Mouse (Mus musculus) monocyte, adult 59 days (primary cell): ENCODE results near the gene Atpaf1. TPM values are rescaled to one million over a fixed set of nuclear protein-coding genes. Genes with fewer than 3 reads are reported as not detected.

Experiments
- total RNA-seq, 2 experiments: library from RNA; stranded (reverse); gene quantifications; one replicate each; pipeline ENCODE4 v1.2.4; 2023

Gene Atpaf1
- 10 to 100 TPM in 1 of 2 experiments, 1 to 10 TPM in 1; 6.2 to 10.2 TPM for total RNA-seq

DNA sequence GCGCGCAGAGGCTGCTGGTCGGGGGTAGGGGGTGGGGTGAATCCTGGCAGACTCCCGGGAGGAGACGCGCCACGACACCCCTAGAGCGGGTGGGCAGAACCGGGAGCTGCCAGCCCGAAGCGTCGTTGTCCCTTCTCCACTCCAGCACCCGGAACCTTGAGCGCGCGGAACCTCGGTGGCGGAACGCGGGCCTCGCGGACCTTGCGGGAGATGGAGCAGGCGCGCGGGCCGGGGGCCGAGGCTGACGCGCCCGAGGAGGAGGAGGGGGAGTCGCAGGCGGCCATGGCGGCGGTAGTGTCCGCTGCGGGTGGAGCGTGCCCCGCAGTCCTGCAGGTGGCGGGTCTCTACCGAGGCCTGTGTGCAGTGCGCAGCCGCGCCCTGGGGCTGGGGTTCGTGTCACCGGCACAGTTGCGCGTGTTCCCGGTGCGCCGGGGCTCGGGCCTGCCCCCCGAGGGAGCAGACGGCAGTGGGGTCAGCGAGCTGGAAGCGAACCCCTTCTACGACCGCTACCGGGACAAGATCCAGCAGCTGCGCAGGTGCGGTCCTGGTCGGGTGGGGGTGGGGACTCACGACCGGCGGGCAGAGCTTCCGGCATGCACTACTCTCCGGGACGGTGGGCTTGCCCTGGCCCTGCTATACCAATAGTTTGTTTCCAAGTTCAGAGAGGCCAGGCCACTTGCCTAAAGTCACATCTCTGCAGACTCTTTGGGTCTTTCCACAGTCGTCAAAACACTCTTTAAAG lies at the start of gene Atpaf1:
TSS of gene Atpaf1 (plus strand) at position 44 of the 742 bp plus-strand sequence.

DNA sequence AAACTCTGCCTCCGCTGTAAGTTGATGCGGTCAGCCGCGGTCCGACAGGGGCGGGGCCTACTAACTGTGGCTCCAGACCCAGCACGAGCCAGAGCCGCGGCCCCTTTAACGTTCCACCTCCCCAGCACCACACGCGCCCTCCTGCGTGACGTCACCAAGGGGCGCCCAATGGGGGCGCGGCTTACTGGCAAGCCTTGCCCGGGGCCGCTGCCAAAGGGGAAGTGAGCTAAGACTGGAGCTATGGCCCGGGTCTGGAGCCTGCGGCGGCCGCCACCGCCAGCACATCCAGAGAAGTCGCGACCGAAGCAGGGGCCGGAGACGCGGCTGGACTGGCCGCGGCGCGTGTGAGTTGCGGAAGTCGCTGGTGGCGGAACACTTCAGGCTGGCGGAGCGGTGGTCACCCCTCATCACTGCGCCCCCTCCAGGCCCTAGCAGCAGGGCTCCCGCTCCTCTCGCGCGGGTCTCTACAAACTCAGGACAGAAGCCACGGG lies 47.0 kb upstream of the Atpaf1 start, which contains the start of gene Efcab14:
TSS of gene Efcab14 (plus strand) at position 194 of the 491 bp plus-strand sequence.

DNA sequence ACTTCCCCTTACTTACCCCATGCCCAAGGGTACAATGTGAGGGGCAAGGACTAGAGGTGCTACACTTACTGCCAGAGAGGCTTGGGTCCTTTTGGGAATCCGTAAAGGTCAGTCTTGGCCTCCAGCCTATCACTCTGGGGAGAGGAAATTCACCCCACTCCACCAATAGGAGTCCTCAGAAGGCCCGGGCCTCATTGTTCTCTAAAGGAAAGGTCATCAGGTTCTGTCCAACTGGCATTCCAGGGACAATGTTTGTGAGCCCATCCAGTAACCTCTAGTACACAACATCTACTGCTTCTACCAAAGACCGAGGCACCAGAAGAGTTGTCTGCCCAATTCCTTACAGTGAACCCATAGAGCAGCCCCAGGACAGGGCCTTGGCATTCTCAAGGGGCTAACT lies 3.7 kb upstream of the Atpaf1 start, which contains the start of gene Tex38:
TSS of gene Tex38 (minus strand) at position 101 of the 400 bp plus-strand sequence.

DNA sequence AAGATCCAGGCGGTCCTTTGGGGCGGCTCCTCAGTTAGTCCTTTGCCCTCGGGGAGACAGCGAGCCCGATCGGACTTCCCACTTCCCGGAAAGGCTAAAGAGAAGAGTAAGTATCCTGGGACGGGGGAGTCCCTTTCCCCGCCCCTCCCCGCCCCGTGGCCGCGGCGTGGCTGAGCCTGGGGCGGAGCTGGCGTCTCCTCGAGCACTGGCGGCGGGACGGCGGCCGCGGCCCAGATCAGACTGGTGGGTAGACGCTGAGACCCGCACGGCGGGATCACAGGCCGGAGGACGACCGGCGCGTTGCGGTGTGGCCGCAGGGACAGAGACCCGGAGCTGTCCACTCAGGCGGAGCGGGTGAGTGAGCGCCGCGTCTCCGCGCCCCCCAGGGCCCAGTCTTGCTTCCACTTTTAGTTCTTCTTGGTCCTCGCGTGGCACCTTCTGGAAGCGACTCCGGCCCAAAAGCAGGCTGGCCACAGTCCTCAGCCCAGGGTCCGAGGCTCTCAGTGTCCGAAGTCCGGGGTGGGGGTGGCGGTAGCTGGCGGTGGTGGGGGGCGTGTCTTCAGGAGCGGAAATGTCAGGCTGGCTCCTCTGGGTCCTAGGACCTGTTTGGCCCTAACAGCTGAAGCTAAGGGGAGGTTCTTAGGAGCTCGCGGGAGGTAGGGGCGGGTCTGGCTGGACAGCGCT lies 43.4 kb downstream of the Atpaf1 start, which contains the start of gene Mob3c:
TSS of gene Mob3c (plus strand) at position 205 of the 684 bp plus-strand sequence.

DNA sequence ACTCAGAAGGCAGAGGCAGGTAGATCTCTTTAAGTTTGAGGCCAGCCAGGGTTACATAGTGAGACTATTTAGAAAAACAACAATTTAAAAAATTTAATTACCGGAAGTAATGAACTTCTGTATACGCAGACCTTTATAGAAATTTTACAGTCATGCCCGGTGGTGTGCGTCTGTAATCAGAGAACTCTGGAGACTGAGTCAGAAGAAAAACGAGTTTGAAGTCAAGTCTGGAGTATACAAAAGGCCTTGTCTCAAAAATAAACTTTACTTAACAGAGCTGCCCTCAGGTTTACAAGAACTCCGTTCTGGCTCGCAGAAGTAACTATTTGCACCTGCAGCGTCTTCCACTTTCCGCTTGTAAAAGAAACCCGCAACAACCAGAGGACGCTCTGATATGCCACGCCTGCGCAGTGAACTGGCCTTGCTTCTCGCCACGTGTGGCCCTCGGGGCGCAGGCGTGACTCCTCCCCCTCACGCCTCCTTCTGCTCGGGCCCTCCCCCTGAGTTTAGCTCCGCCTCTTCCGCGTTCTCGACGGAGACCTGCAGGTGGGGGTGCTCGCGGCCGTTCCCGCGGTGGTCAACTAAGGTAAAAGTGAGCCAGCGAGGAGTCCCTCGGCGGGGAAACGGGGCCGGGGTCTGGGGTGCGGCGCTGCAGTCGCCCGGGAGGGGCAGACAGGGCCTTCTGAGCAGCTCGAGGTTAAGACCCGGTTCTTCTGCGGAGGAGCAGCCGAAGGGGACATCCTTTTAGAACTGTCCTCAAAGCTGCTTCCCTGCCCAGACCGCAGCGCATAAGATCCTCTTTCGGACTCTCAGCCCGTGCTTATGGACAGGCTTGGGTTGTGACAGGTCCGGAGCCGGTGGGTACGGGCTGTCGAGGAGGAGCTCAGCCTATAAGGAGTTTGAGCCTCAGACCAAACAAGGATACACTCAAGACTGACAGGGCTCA lies 54.4 kb downstream of the Atpaf1 start, which contains the start of gene Mknk1:
TSS of gene Mknk1 (plus strand) at position 503 of the 946 bp plus-strand sequence.

Other genes starting within 250 kb of the Atpaf1 start
- gene Cyp4a31, start 221.2 kb upstream of the Atpaf1 start, total RNA-seq = not detected
- not detected for gene Cyp4a32, start 183.8 kb upstream of the Atpaf1 start, total RNA-seq
- not detected for gene Cyp4b1, start 137.1 kb upstream of the Atpaf1 start, total RNA-seq
- 10 to 100 TPM; 29.9 to 31.6 TPM for gene Efcab14, start 47.1 kb upstream of the Atpaf1 start, total RNA-seq
- not detected for gene Tex38, start 3.8 kb upstream of the Atpaf1 start, total RNA-seq
- gene Mob3c, start 43.3 kb downstream of the Atpaf1 start, total RNA-seq = 10 to 100 TPM; 26.3 to 37.9 TPM
- 100 to 1,000 TPM; 145 to 156 TPM for gene Mknk1, start 54.4 kb downstream of the Atpaf1 start, total RNA-seq
- gene Kncn, start 99.6 kb downstream of the Atpaf1 start, total RNA-seq = 1 to 10 TPM in 1 of 2 experiments, under 1 TPM in 1; 0.55 to 1.4 TPM
- not detected for gene 6430628N08Rik, start 105.9 kb downstream of the Atpaf1 start, total RNA-seq
- gene Dmbx1, start 155.1 kb downstream of the Atpaf1 start, total RNA-seq = not detected
- gene Faah, start 233.1 kb downstream of the Atpaf1 start, total RNA-seq = 1 to 10 TPM; 1.2 to 2.1 TPM